Mouse (Mus musculus) E14TG2a.4 (cell line): ENCODE measurements at regions not wholly inside any gene's neighbourhood (a gene's known extent, or its start where the extent isn't known, plus 50 kb on each side); places are given as distances from the start of the nearest gene placed in this dataset.

Experiments
- CTCF ChIP-seq: conservative IDR thresholded peaks from 2 replicates; pipeline ENCODE4 v1.5.1; 2014; ENCODE audit warnings: low read length
- NANOG ChIP-seq: IDR thresholded peaks from 2 replicates; pipeline ENCODE4 v1.6.1; 2014; ENCODE audit warnings: borderline replicate concordance, low read length, mixed read lengths
- POU5F1 ChIP-seq: IDR thresholded peaks from 2 replicates; pipeline ENCODE4 v1.6.1; 2014; ENCODE audit warnings: low read length, borderline replicate concordance

- TF ChIP-seq CTCF, result no peak
- no peak for TF ChIP-seq NANOG
- no peak for TF ChIP-seq POU5F1
Measured at GRCm38 (mm10) chr12:115498865-115499264, 548.7 kb upstream of the Zfp386 start.
